Mouse (Mus musculus): ENCODE results near the gene Gabra2. TPM values are rescaled to one million over a fixed set of nuclear protein-coding genes. Genes with fewer than 3 reads are reported as not detected.

Gabra2 gene
- 0.84 and 0.93 TPM in 2 replicates for polyA plus RNA-seq (2016; fragmentation: Nextera tagmentation; extraction: Ambion mirVana)

GRCm38 (mm10) chr5:71095725-71096607, at the start of gene Gabra2:
Gene Gabra2 (minus strand): TSS chr5:71095849.
- Histone ChIP-seq H3K36me3 (replicated peaks) (no peaks in the 10 kb centered on the region), H3K9me3 (no peaks in the 10 kb centered on the region), H3K4me1 (peaks cover 3% of the 10 kb centered on the region; the same call in 1 of the 2 replicates), H3K4me3 (peak within 1 kb of the TSS; percentile 80), H3K27ac (replicated peaks) (peak within 1 kb of the TSS; percentile 82), H3K27me3 (replicated peaks; ENCODE audit: low read depth, poor library complexity, severe bottlenecking) (peaks cover 39% of the 10 kb centered on the region)
- peak; percentile 69 for DNase-seq (ENCODE audit: low spot score)
- under 1% methylated on average over 55 of the region's 55 CpGs for WGBS

- no peaks in the 10 kb centered on the region for H3K9me3 ChIP-seq
- H3K36me3 ChIP-seq (replicated peaks) = no peaks in the 10 kb centered on the region
- H3K27ac ChIP-seq (replicated peaks) = no peak overlapping the region
- H3K4me1 ChIP-seq = no peaks in the 10 kb centered on the region
- 83% methylated on average over 4 of the region's 4 CpGs for WGBS
- H3K27me3 ChIP-seq (replicated peaks; ENCODE audit: low read depth, poor library complexity, severe bottlenecking) = no peaks in the 10 kb centered on the region
- no peak for DNase-seq (ENCODE audit: low spot score)
- H3K4me3 ChIP-seq = no peak overlapping the region
Measured at GRCm38 (mm10) chr5:71136691-71137090, 41.0 kb upstream of the Gabra2 start.

- H3K4me3 ChIP-seq = no peak overlapping the region
- H3K9me3 ChIP-seq = no peaks in the 10 kb centered on the region
- no peaks in the 10 kb centered on the region for H3K4me1 ChIP-seq
- no peak for DNase-seq (ENCODE audit: low spot score)
- H3K27ac ChIP-seq (replicated peaks) = no peak overlapping the region
- WGBS = 80% methylated on average over 2 of the region's 2 CpGs
- H3K36me3 ChIP-seq (replicated peaks) = no peaks in the 10 kb centered on the region
- H3K27me3 ChIP-seq (replicated peaks; ENCODE audit: low read depth, poor library complexity, severe bottlenecking) = no peaks in the 10 kb centered on the region
Measured at GRCm38 (mm10) chr5:71135840-71136239, 40.2 kb upstream of the Gabra2 start.

GRCm38 (mm10) chr5:71127721-71128120, 32.1 kb upstream of the Gabra2 start:
- Histone ChIP-seq H3K4me3 (no peak overlapping the region), H3K4me1 (no peaks in the 10 kb centered on the region), H3K9me3 (no peaks in the 10 kb centered on the region), H3K27me3 (replicated peaks; ENCODE audit: low read depth, poor library complexity, severe bottlenecking) (no peaks in the 10 kb centered on the region), H3K36me3 (replicated peaks) (no peaks in the 10 kb centered on the region), H3K27ac (replicated peaks) (no peak overlapping the region)
- WGBS = 76% methylated on average over 3 of the region's 3 CpGs
- peak; percentile 12 for DNase-seq (ENCODE audit: low spot score)

- WGBS = 79% methylated on average over 1 of the region's 1 CpGs
Measured at GRCm38 (mm10) chr5:71115216-71115615, 19.6 kb upstream of the Gabra2 start.

GRCm38 (mm10) chr5:71095180-71095579, 469 bp downstream of the Gabra2 start:
- H3K36me3 ChIP-seq (replicated peaks) = no peaks in the 10 kb centered on the region
- peaks cover 39% of the 10 kb centered on the region for H3K27me3 ChIP-seq (replicated peaks; ENCODE audit: low read depth, poor library complexity, severe bottlenecking)
- no peak overlapping the region for H3K27ac ChIP-seq (replicated peaks)

More at GRCm38 (mm10) chr5:71115216-71115615, 19.6 kb upstream of the Gabra2 start:
- H3K36me3 ChIP-seq (replicated peaks) = no peaks in the 10 kb centered on the region
- DNase-seq (ENCODE audit: low spot score) = no peak
- no peak overlapping the region for H3K4me3 ChIP-seq
- no peaks in the 10 kb centered on the region for H3K9me3 ChIP-seq
- H3K27ac ChIP-seq (replicated peaks) = no peak overlapping the region
- no peaks in the 10 kb centered on the region for H3K4me1 ChIP-seq
- no peaks in the 10 kb centered on the region for H3K27me3 ChIP-seq (replicated peaks; ENCODE audit: low read depth, poor library complexity, severe bottlenecking)

GRCm38 (mm10) chr5:71094776-71095175, 873 bp downstream of the Gabra2 start:
- H3K36me3 ChIP-seq (replicated peaks) = no peaks in the 10 kb centered on the region
- H3K4me1 ChIP-seq = peaks cover 3% of the 10 kb centered on the region; the same call in 1 of the 2 replicates
- H3K4me3 ChIP-seq = peak overlapping the region; percentile 80
- DNase-seq (ENCODE audit: low spot score) = no peak
- H3K27me3 ChIP-seq (replicated peaks; ENCODE audit: low read depth, poor library complexity, severe bottlenecking) = peaks cover 39% of the 10 kb centered on the region
- no peaks in the 10 kb centered on the region for H3K9me3 ChIP-seq
- WGBS = 29% methylated on average over 10 of the region's 10 CpGs
- H3K27ac ChIP-seq (replicated peaks) = no peak overlapping the region

More at GRCm38 (mm10) chr5:71095180-71095579, 469 bp downstream of the Gabra2 start:
- under 1% methylated on average over 19 of the region's 19 CpGs for WGBS
- peaks cover 3% of the 10 kb centered on the region; the same call in 1 of the 2 replicates for H3K4me1 ChIP-seq
- peak; percentile 62 for DNase-seq (ENCODE audit: low spot score)
- H3K9me3 ChIP-seq = no peaks in the 10 kb centered on the region
- H3K4me3 ChIP-seq = peak overlapping the region; percentile 80

- Histone ChIP-seq H3K9me3 (no peaks in the 10 kb centered on the region), H3K27me3 (replicated peaks; ENCODE audit: low read depth, poor library complexity, severe bottlenecking) (peaks cover 39% of the 10 kb centered on the region), H3K36me3 (replicated peaks) (no peaks in the 10 kb centered on the region), H3K4me3 (no peak overlapping the region), H3K4me1 (peaks cover 3% of the 10 kb centered on the region; the same call in 1 of the 2 replicates), H3K27ac (replicated peaks) (no peak overlapping the region)
- DNase-seq (ENCODE audit: low spot score) = no peak
- 82% methylated on average over 2 of the region's 2 CpGs for WGBS
Measured at GRCm38 (mm10) chr5:71093807-71094206, 1.8 kb downstream of the Gabra2 start.

- Histone ChIP-seq H3K4me1 (peaks cover 3% of the 10 kb centered on the region; the same call in 1 of the 2 replicates), H3K9me3 (no peaks in the 10 kb centered on the region), H3K36me3 (replicated peaks) (no peaks in the 10 kb centered on the region), H3K4me3 (no peak overlapping the region), H3K27me3 (replicated peaks; ENCODE audit: low read depth, poor library complexity, severe bottlenecking) (peaks cover 39% of the 10 kb centered on the region), H3K27ac (replicated peaks) (no peak overlapping the region)
- peak; percentile 25 for DNase-seq (ENCODE audit: low spot score)
Measured at GRCm38 (mm10) chr5:71092475-71092874, 3.2 kb downstream of the Gabra2 start.

- no peak overlapping the region for H3K27ac ChIP-seq (replicated peaks)
- 90% methylated on average over 2 of the region's 2 CpGs for WGBS
- H3K36me3 ChIP-seq (replicated peaks) = no peaks in the 10 kb centered on the region
- no peak overlapping the region for H3K4me3 ChIP-seq
- H3K27me3 ChIP-seq (replicated peaks; ENCODE audit: low read depth, poor library complexity, severe bottlenecking) = peaks cover 33% of the 10 kb centered on the region
- no peaks in the 10 kb centered on the region for H3K9me3 ChIP-seq
- DNase-seq (ENCODE audit: low spot score) = no peak
- H3K4me1 ChIP-seq = peaks cover 3% of the 10 kb centered on the region; the same call in 1 of the 2 replicates
Measured at GRCm38 (mm10) chr5:71091926-71092325, 3.7 kb downstream of the Gabra2 start.

- DNase-seq (ENCODE audit: low spot score) = no peak
- Histone ChIP-seq H3K27ac (replicated peaks) (no peak overlapping the region), H3K27me3 (replicated peaks; ENCODE audit: low read depth, poor library complexity, severe bottlenecking) (no peaks in the 10 kb centered on the region), H3K36me3 (replicated peaks) (no peaks in the 10 kb centered on the region), H3K9me3 (no peaks in the 10 kb centered on the region), H3K4me1 (no peaks in the 10 kb centered on the region), H3K4me3 (no peak overlapping the region)
- 90% methylated on average over 5 of the region's 5 CpGs for WGBS
Measured at GRCm38 (mm10) chr5:71078861-71079260, 16.8 kb downstream of the Gabra2 start.

GRCm38 (mm10) chr5:71061696-71062095, 34.0 kb downstream of the Gabra2 start:
- H3K9me3 ChIP-seq = no peaks in the 10 kb centered on the region
- WGBS = 89% methylated on average over 3 of the region's 3 CpGs
- no peaks in the 10 kb centered on the region for H3K27me3 ChIP-seq (replicated peaks; ENCODE audit: low read depth, poor library complexity, severe bottlenecking)
- no peaks in the 10 kb centered on the region for H3K36me3 ChIP-seq (replicated peaks)
- H3K27ac ChIP-seq (replicated peaks) = no peak overlapping the region
- no peak for DNase-seq (ENCODE audit: low spot score)
- H3K4me1 ChIP-seq = no peaks in the 10 kb centered on the region
- no peak overlapping the region for H3K4me3 ChIP-seq

GRCm38 (mm10) chr5:71058047-71058446, 37.6 kb downstream of the Gabra2 start:
- WGBS = 72% methylated on average over 7 of the region's 7 CpGs

More at GRCm38 (mm10) chr5:71058047-71058446, 37.6 kb downstream of the Gabra2 start:
- Histone ChIP-seq H3K9me3 (no peaks in the 10 kb centered on the region), H3K4me1 (no peaks in the 10 kb centered on the region), H3K27me3 (replicated peaks; ENCODE audit: low read depth, poor library complexity, severe bottlenecking) (no peaks in the 10 kb centered on the region), H3K27ac (replicated peaks) (no peak overlapping the region), H3K4me3 (no peak overlapping the region), H3K36me3 (replicated peaks) (no peaks in the 10 kb centered on the region)
- no peak for DNase-seq (ENCODE audit: low spot score)
